Mouse (Mus musculus): ENCODE data around the gene Efcab7.

DNA sequence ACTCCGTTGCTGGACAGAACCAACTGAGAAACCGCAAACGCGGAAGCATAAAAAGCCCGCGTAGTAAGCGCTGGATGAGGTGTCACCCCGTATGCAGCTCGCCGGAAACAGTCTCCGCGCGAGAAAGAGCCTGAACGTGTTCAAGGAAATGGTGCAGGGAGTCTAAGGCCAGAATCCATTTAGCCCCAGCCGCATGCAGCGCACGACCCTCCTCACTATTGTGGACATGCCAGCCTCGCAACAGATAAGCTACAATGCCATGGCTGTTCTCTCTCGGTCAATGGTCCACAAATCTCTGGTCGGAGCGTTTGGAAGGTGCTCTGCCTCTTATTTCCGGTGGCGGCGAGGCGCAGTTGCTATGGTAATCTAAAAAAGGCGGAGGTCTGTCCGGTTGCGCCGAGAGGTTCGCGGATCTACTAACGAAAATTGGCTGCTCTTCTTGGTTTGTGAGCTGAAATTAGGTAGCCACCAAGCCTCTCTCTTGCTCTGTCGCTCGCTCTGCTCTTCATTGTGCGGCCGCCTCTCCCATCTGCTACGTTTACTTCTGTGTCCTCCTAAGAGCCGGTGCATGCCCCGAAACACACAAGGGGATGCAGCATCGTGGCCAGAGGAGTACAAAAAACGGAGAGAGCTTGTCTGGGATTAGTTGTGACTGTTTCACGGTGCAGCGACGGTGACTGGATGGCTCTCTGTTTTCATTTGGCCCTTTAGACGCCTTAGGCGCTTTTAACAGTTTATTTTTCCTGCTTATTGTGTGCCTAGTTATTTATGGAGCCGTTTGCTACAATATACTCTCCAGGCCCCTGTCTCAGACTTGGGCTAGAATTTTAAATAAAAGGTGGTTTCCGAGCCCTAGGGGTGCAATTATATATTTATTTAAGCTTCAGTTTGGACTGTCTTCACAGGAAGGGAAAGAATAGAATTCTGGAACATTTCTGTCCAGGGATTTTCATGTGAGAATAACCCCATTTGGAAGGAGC, at the start of gene Efcab7:
- no peak for TF ChIP-seq POLR2A (IDR thresholded peaks at IDR 0.05; ENCODE audit: borderline replicate concordance, control insufficient read depth, low read depth, low read length)
- TF ChIP-seq CTCF (IDR thresholded peaks at IDR 0.05; ENCODE audit: control insufficient read depth, insufficient read depth, low read length) = no peak
